Mouse (Mus musculus) heart, embryonic 16.5 days (tissue): Measurements from ENCODE around the gene Ramp1. TPM values are rescaled to one million over a fixed set of nuclear protein-coding genes. Genes with fewer than 3 reads are reported as not detected.

Experiments
- ATAC-seq: fragments of 200-750 bp; cut with Nextera tagmentation; replicated peaks from 2 replicates; pipeline ENCODE4 v1.8.0; 2017; ENCODE audit warnings: moderate number of reproducible peaks; ENCODE audit not compliant: insufficient read depth, low FRiP score; ENCODE audit errors: extremely low read depth
- H3K27ac ChIP-seq: fragments of 300-500 bp; sonication (generic); 2 replicates; pipeline ENCODE4 v1.5.1; 2014; ENCODE audit warnings: mild to moderate bottlenecking, low read length, control low read depth, moderate library complexity
- H3K27me3 ChIP-seq: fragments of 300-500 bp; sonication (generic); 2 replicates; pipeline ENCODE4 v1.6.1; 2014; ENCODE audit warnings: low read length, mixed read lengths; ENCODE audit not compliant: control insufficient read depth, insufficient read depth
- H3K36me3 ChIP-seq: fragments of 300-500 bp; sonication (generic); 2 replicates; pipeline ENCODE4 v1.6.1; 2014; ENCODE audit not compliant: control insufficient read depth, insufficient read depth
- H3K4me1 ChIP-seq: fragments of 300-500 bp; sonication (generic); 2 replicates; pipeline ENCODE4 v1.6.1; 2014; ENCODE audit warnings: low read length, mixed read lengths; ENCODE audit not compliant: control insufficient read depth, insufficient read depth
- H3K4me2 ChIP-seq: fragments of 300-500 bp; sonication (generic); 2 replicates; pipeline ENCODE4 v1.6.1; 2014; ENCODE audit warnings: low read depth, mild to moderate bottlenecking, control low read depth, low read length
- H3K4me3 ChIP-seq: fragments of 300-500 bp; sonication (generic); 2 replicates; pipeline ENCODE4 v1.5.1; 2014; ENCODE audit warnings: mild to moderate bottlenecking, control low read depth, low read length
- H3K9ac ChIP-seq: fragments of 300-500 bp; sonication (generic); 2 replicates; pipeline ENCODE4 v1.6.1; 2014; ENCODE audit warnings: low read length, control low read depth
- H3K9me3 ChIP-seq: fragments of 300-500 bp; sonication (generic); replicated peaks from 2 replicates; pipeline ENCODE4 v1.6.1; 2016; ENCODE audit warnings: low read length; ENCODE audit not compliant: control insufficient read depth
- WGBS: fragments of 180-500 bp; shearing (Covaris S2); extraction: QIAGEN DNeasy Blood & Tissue Kit; methylation state at CpG from one replicate; pipeline ENCODE4 v1.1.7; 2014; 5-methylcytosine and 5-hydroxymethylcytosine counted together
- polyA plus RNA-seq: library from polyadenylated mRNA; unstranded; fragments of >200 nt; fragmentation: Nextera tagmentation; extraction: Ambion mirVana; gene quantifications from 2 replicates; pipeline ENCODE4 v1.2.1, GENCODE M21; 2015

Gene Ramp1
- polyA plus RNA-seq, 1 experiment from 2014 or later = 61.0 TPM

GRCm38 (mm10) chr1:91188851-91189460 lies 9.3 kb downstream of the Ramp1 start:
- H3K9me3 ChIP-seq = peaks cover 8% of the 10 kb centered on the region
- H3K27ac ChIP-seq = no peak overlapping the region
- no peak overlapping the region for H3K4me3 ChIP-seq
- 84% methylated on average over 10 of the region's 10 CpGs for WGBS
- peaks cover 4% of the 10 kb centered on the region for H3K4me1 ChIP-seq
- peaks cover 7% of the 10 kb centered on the region for H3K36me3 ChIP-seq
- no peak overlapping the region for H3K9ac ChIP-seq
- no peak overlapping the region for H3K4me2 ChIP-seq
- H3K27me3 ChIP-seq = no peaks in the 10 kb centered on the region
- no peak for ATAC-seq

DNA sequence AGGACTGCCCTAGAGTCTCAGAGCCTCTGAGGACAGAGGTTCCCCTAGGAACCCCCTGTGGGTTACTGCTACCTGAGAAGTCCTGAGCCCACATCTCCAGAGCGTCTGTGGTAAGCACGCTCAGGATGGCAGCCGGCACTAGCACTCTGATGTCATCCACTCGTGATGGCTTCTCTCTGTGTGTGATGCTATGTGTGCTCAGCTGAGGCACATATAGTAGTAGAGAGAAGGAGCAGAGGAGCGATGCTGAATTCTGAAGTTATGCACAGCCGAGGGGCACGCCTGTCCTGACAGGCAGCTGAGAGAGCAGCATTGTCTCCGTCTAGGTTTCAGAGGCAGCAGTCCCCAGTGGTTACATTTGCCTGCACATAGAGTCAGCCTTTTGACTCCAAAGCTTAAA lies 12.6 kb downstream of the Ramp1 start:
- H3K4me3 ChIP-seq = no peak overlapping the region
- no peak overlapping the region for H3K9ac ChIP-seq
- 66% methylated on average over 8 of the region's 8 CpGs for WGBS
- H3K4me1 ChIP-seq = peaks cover 3% of the 10 kb centered on the region
- H3K9me3 ChIP-seq = no peaks in the 10 kb centered on the region
- H3K27me3 ChIP-seq = no peaks in the 10 kb centered on the region
- H3K36me3 ChIP-seq = peaks cover 2% of the 10 kb centered on the region; the same call in 1 of the 2 replicates
- ATAC-seq = no peak
- H3K4me2 ChIP-seq = no peak overlapping the region
- no peak overlapping the region for H3K27ac ChIP-seq

GRCm38 (mm10) chr1:91193242-91193641 lies 13.6 kb downstream of the Ramp1 start:
- Histone ChIP-seq H3K36me3 (peaks cover 2% of the 10 kb centered on the region; the same call in 1 of the 2 replicates), H3K4me1 (no peaks in the 10 kb centered on the region; the same call in none of the 2 replicates), H3K4me2 (no peak overlapping the region), H3K4me3 (no peak overlapping the region), H3K27me3 (no peaks in the 10 kb centered on the region), H3K9ac (no peak overlapping the region), H3K9me3 (no peaks in the 10 kb centered on the region), H3K27ac (no peak overlapping the region)
- 68% methylated on average over 4 of the region's 4 CpGs for WGBS
- no peak for ATAC-seq

GRCm38 (mm10) chr1:91193680-91194079 lies 14.1 kb downstream of the Ramp1 start:
- H3K4me3 ChIP-seq = no peak overlapping the region
- H3K27ac ChIP-seq = no peak overlapping the region
- no peak for ATAC-seq
- H3K4me2 ChIP-seq = no peak overlapping the region
- H3K4me1 ChIP-seq = no peaks in the 10 kb centered on the region; the same call in none of the 2 replicates
- WGBS = 76% methylated on average over 4 of the region's 4 CpGs
- no peak overlapping the region for H3K9ac ChIP-seq
- H3K27me3 ChIP-seq = no peaks in the 10 kb centered on the region
- H3K36me3 ChIP-seq = peaks cover 2% of the 10 kb centered on the region
- H3K9me3 ChIP-seq = no peaks in the 10 kb centered on the region

- no peak overlapping the region for H3K4me3 ChIP-seq
- 0 out of 2 replicates have a peak, but pooled peaks cover 3% of the 10 kb centered on the region for H3K9me3 ChIP-seq
- H3K27ac ChIP-seq = no peak overlapping the region
- no peaks in the 10 kb centered on the region for H3K27me3 ChIP-seq
- 86% methylated on average over 10 of the region's 10 CpGs for WGBS
- H3K4me1 ChIP-seq = peaks cover 8% of the 10 kb centered on the region
- H3K4me2 ChIP-seq = no peak overlapping the region
- H3K9ac ChIP-seq = no peak overlapping the region
- no peak for ATAC-seq
- peaks cover 6% of the 10 kb centered on the region for H3K36me3 ChIP-seq
Observed at GRCm38 (mm10) chr1:91199793-91200192, 20.2 kb downstream of the Ramp1 start.

DNA sequence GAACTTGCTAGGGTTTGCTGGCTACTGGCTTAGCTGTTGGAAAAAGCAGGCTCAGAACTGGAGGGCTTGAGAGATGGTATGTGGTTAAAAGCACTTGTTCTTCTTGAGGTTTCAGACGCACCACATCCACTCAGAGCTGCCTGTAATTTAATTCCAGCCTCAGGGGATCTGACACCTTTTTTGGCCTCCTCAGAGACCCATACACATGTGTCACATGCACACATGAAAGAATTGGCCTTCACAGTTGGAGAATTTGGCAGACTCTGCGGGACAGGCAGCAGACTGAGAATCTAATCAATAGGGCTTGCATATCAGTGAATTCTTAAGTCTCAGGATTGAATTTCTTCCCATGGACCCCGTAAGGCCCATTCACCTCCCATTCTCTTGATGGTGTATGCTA lies 21.5 kb downstream of the Ramp1 start:
- 35% methylated on average over 3 of the region's 3 CpGs for WGBS
- H3K4me2 ChIP-seq = no peak overlapping the region
- no peak overlapping the region for H3K4me3 ChIP-seq
- H3K9me3 ChIP-seq = 0 out of 2 replicates have a peak, but pooled peaks cover 3% of the 10 kb centered on the region
- ATAC-seq = no peak
- H3K27ac ChIP-seq = peak overlapping the region; percentile 30
- no peak overlapping the region for H3K9ac ChIP-seq
- peaks cover 6% of the 10 kb centered on the region for H3K36me3 ChIP-seq
- H3K27me3 ChIP-seq = no peaks in the 10 kb centered on the region
- peaks cover 8% of the 10 kb centered on the region for H3K4me1 ChIP-seq

- Histone ChIP-seq H3K4me2 (no peak overlapping the region), H3K36me3 (peaks cover 2% of the 10 kb centered on the region; the same call in 1 of the 2 replicates), H3K9me3 (0 out of 2 replicates have a peak, but pooled peaks cover 1% of the 10 kb centered on the region), H3K4me3 (no peak overlapping the region), H3K4me1 (peaks cover 23% of the 10 kb centered on the region), H3K9ac (no peak overlapping the region), H3K27me3 (no peaks in the 10 kb centered on the region), H3K27ac (no peak overlapping the region)
- ATAC-seq = no peak
- WGBS = 85% methylated on average over 5 of the region's 5 CpGs
Observed at GRCm38 (mm10) chr1:91204221-91204765, 24.7 kb downstream of the Ramp1 start.

DNA sequence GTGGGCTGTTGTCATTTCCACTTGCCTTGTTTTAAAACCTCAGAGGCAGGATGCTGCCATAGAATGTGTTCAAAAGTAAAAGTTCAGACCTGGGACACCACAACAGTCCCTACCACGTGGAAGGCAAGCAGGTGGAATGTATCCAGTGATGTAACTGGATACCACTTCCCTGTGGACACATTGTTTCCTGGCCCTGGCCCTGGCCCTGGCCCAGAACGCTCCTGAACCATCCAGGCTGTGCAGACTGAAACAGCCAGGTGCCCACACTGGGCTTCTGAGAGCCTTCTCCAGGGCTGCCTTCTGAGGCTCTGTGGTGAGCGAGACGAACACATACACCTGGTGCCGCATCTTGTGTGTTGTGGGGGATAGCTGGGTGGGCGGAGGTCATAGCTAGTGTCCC lies 26.0 kb downstream of the Ramp1 start:
- Histone ChIP-seq H3K9me3 (no peaks in the 10 kb centered on the region), H3K4me3 (no peak overlapping the region), H3K27me3 (no peaks in the 10 kb centered on the region), H3K4me2 (no peak overlapping the region), H3K27ac (no peak overlapping the region), H3K9ac (no peak overlapping the region), H3K4me1 (peaks cover 35% of the 10 kb centered on the region), H3K36me3 (no peaks in the 10 kb centered on the region)
- WGBS = 82% methylated on average over 6 of the region's 6 CpGs
- no peak for ATAC-seq

- H3K4me1 ChIP-seq = peaks cover 36% of the 10 kb centered on the region
- no peak overlapping the region for H3K4me3 ChIP-seq
- no peak overlapping the region for H3K27ac ChIP-seq
- WGBS = 72% methylated on average over 8 of the region's 8 CpGs
- H3K9ac ChIP-seq = no peak overlapping the region
- no peaks in the 10 kb centered on the region for H3K9me3 ChIP-seq
- H3K4me2 ChIP-seq = no peak overlapping the region
- ATAC-seq = no peak
- H3K27me3 ChIP-seq = no peaks in the 10 kb centered on the region
- no peaks in the 10 kb centered on the region for H3K36me3 ChIP-seq
Observed at GRCm38 (mm10) chr1:91206336-91206735, 26.7 kb downstream of the Ramp1 start.
